Mouse (Mus musculus): ENCODE measurements around the gene 4930402H24Rik.

GRCm38 (mm10) chr2:130731855-130732254, 174.4 kb downstream of the 4930402H24Rik start:
- no peak for TF ChIP-seq GATA1 (IDR thresholded peaks at IDR 0.05; ENCODE audit: borderline replicate concordance, low read length)
- no peak for TF ChIP-seq FLI1 (IDR thresholded peaks at IDR 0.05; ENCODE audit: low read length)
